Mouse (Mus musculus): ENCODE data around the gene Fam178b. TPM values are rescaled to one million over a fixed set of nuclear protein-coding genes. Genes with fewer than 3 reads are reported as not detected.
A peak's percentile ranks its signal among the peaks of the same experiment; 100 is the strongest.

The Fam178b gene
- polyA plus RNA-seq, 1 experiment from 2014 or later, result 1.1 TPM

GRCm38 (mm10) chr1:36646285-36646684, 36.7 kb downstream of the Fam178b start:
- Histone ChIP-seq H3K4me2 (replicated peaks; ENCODE audit: low read depth, low read length) (no peak overlapping the region), H3K4me3 (ENCODE audit: low read depth, low read length) (no peak overlapping the region), H3K9me3 (ENCODE audit: control insufficient read depth, low read depth, low read length) (no peaks in the 10 kb centered on the region), H3K27me3 (ENCODE audit: control insufficient read depth, insufficient read depth, low read length) (no peaks in the 10 kb centered on the region), H3K36me3 (ENCODE audit: control insufficient read depth, insufficient read depth, low read length) (no peaks in the 10 kb centered on the region), H3K4me1 (ENCODE audit: control insufficient read depth, insufficient read depth, low read length) (no peaks in the 10 kb centered on the region), H3K9ac (replicated peaks; ENCODE audit: low read depth, low read length) (no peak overlapping the region), H3K27ac (ENCODE audit: low read length) (no peak overlapping the region)
- 80% methylated on average over 3 of the region's 3 CpGs for WGBS
- no peak for ATAC-seq (ENCODE audit: insufficient number of reproducible peaks, insufficient read depth, low FRiP score, low read depth)

- Histone ChIP-seq H3K4me2 (replicated peaks; ENCODE audit: low read depth, low read length) (no peak overlapping the region), H3K9me3 (ENCODE audit: control insufficient read depth, low read depth, low read length) (no peaks in the 10 kb centered on the region), H3K27ac (ENCODE audit: low read length) (no peak overlapping the region), H3K36me3 (ENCODE audit: control insufficient read depth, insufficient read depth, low read length) (no peaks in the 10 kb centered on the region), H3K9ac (replicated peaks; ENCODE audit: low read depth, low read length) (no peak overlapping the region), H3K27me3 (ENCODE audit: control insufficient read depth, insufficient read depth, low read length) (no peaks in the 10 kb centered on the region), H3K4me1 (ENCODE audit: control insufficient read depth, insufficient read depth, low read length) (no peaks in the 10 kb centered on the region), H3K4me3 (ENCODE audit: low read depth, low read length) (no peak overlapping the region)
- 82% methylated on average over 9 of the region's 9 CpGs for WGBS
- no peak for ATAC-seq (ENCODE audit: insufficient number of reproducible peaks, insufficient read depth, low FRiP score, low read depth)
Observed at GRCm38 (mm10) chr1:36644615-36645007, 38.4 kb downstream of the Fam178b start.

GRCm38 (mm10) chr1:36643957-36644614, 38.9 kb downstream of the Fam178b start:
- Histone ChIP-seq H3K9ac (replicated peaks; ENCODE audit: low read depth, low read length) (no peak overlapping the region), H3K27ac (ENCODE audit: low read length) (no peak overlapping the region), H3K27me3 (ENCODE audit: control insufficient read depth, insufficient read depth, low read length) (no peaks in the 10 kb centered on the region), H3K4me2 (replicated peaks; ENCODE audit: low read depth, low read length) (no peak overlapping the region), H3K4me1 (ENCODE audit: control insufficient read depth, insufficient read depth, low read length) (no peaks in the 10 kb centered on the region; the same call in 1 of the 2 replicates), H3K9me3 (ENCODE audit: control insufficient read depth, low read depth, low read length) (no peaks in the 10 kb centered on the region), H3K4me3 (ENCODE audit: low read depth, low read length) (no peak overlapping the region), H3K36me3 (ENCODE audit: control insufficient read depth, insufficient read depth, low read length) (no peaks in the 10 kb centered on the region)
- ATAC-seq (ENCODE audit: insufficient number of reproducible peaks, insufficient read depth, low FRiP score, low read depth), result no peak
- WGBS, result 86% methylated on average over 7 of the region's 7 CpGs

GRCm38 (mm10) chr1:36635826-36636485, 47.0 kb downstream of the Fam178b start:
- no peak overlapping the region for H3K27ac ChIP-seq (ENCODE audit: low read length)
- H3K9me3 ChIP-seq (ENCODE audit: control insufficient read depth, low read depth, low read length), result no peaks in the 10 kb centered on the region
- peaks cover 24% of the 10 kb centered on the region for H3K4me1 ChIP-seq (ENCODE audit: control insufficient read depth, insufficient read depth, low read length)
- no peak overlapping the region for H3K4me2 ChIP-seq (replicated peaks; ENCODE audit: low read depth, low read length)
- no peaks in the 10 kb centered on the region for H3K27me3 ChIP-seq (ENCODE audit: control insufficient read depth, insufficient read depth, low read length)
- no peaks in the 10 kb centered on the region for H3K36me3 ChIP-seq (ENCODE audit: control insufficient read depth, insufficient read depth, low read length)
- H3K9ac ChIP-seq (replicated peaks; ENCODE audit: low read depth, low read length), result no peak overlapping the region
- H3K4me3 ChIP-seq (ENCODE audit: low read depth, low read length), result no peak overlapping the region
- ATAC-seq (ENCODE audit: insufficient number of reproducible peaks, insufficient read depth, low FRiP score, low read depth), result no peak
- WGBS, result 57% methylated on average over 2 of the region's 2 CpGs

- H3K9ac ChIP-seq (replicated peaks; ENCODE audit: low read depth, low read length), result no peak overlapping the region
- 15% methylated on average over 5 of the region's 5 CpGs for WGBS
- ATAC-seq (ENCODE audit: insufficient number of reproducible peaks, insufficient read depth, low FRiP score, low read depth), result peak; percentile 74
Observed at GRCm38 (mm10) chr1:36634940-36635339, 48.0 kb downstream of the Fam178b start.

GRCm38 (mm10) chr1:36633920-36634319, 49.1 kb downstream of the Fam178b start:
- no peak overlapping the region for H3K27ac ChIP-seq (ENCODE audit: low read length)
- H3K27me3 ChIP-seq (ENCODE audit: control insufficient read depth, insufficient read depth, low read length), result no peaks in the 10 kb centered on the region
- 68% methylated on average over 5 of the region's 5 CpGs for WGBS
- H3K36me3 ChIP-seq (ENCODE audit: control insufficient read depth, insufficient read depth, low read length), result no peaks in the 10 kb centered on the region
- no peak overlapping the region for H3K9ac ChIP-seq (replicated peaks; ENCODE audit: low read depth, low read length)
- H3K4me3 ChIP-seq (ENCODE audit: low read depth, low read length), result no peak overlapping the region
- H3K4me1 ChIP-seq (ENCODE audit: control insufficient read depth, insufficient read depth, low read length), result peaks cover 24% of the 10 kb centered on the region
- no peaks in the 10 kb centered on the region for H3K9me3 ChIP-seq (ENCODE audit: control insufficient read depth, low read depth, low read length)
- no peak for ATAC-seq (ENCODE audit: insufficient number of reproducible peaks, insufficient read depth, low FRiP score, low read depth)
- no peak overlapping the region for H3K4me2 ChIP-seq (replicated peaks; ENCODE audit: low read depth, low read length)

More at GRCm38 (mm10) chr1:36634940-36635339, 48.0 kb downstream of the Fam178b start:
- Histone ChIP-seq H3K4me2 (replicated peaks; ENCODE audit: low read depth, low read length) (no peak overlapping the region), H3K27me3 (ENCODE audit: control insufficient read depth, insufficient read depth, low read length) (no peaks in the 10 kb centered on the region), H3K36me3 (ENCODE audit: control insufficient read depth, insufficient read depth, low read length) (no peaks in the 10 kb centered on the region), H3K9me3 (ENCODE audit: control insufficient read depth, low read depth, low read length) (no peaks in the 10 kb centered on the region), H3K4me3 (ENCODE audit: low read depth, low read length) (no peak overlapping the region), H3K27ac (ENCODE audit: low read length) (no peak overlapping the region), H3K4me1 (ENCODE audit: control insufficient read depth, insufficient read depth, low read length) (peaks cover 24% of the 10 kb centered on the region)

GRCm38 (mm10) chr1:36632846-36633245, 50.1 kb downstream of the Fam178b start:
- Histone ChIP-seq H3K9me3 (ENCODE audit: control insufficient read depth, low read depth, low read length) (no peaks in the 10 kb centered on the region), H3K27ac (ENCODE audit: low read length) (no peak overlapping the region), H3K36me3 (ENCODE audit: control insufficient read depth, insufficient read depth, low read length) (no peaks in the 10 kb centered on the region), H3K4me2 (replicated peaks; ENCODE audit: low read depth, low read length) (no peak overlapping the region), H3K27me3 (ENCODE audit: control insufficient read depth, insufficient read depth, low read length) (no peaks in the 10 kb centered on the region), H3K4me1 (ENCODE audit: control insufficient read depth, insufficient read depth, low read length) (peaks cover 20% of the 10 kb centered on the region), H3K9ac (replicated peaks; ENCODE audit: low read depth, low read length) (no peak overlapping the region), H3K4me3 (ENCODE audit: low read depth, low read length) (no peak overlapping the region)
- ATAC-seq (ENCODE audit: insufficient number of reproducible peaks, insufficient read depth, low FRiP score, low read depth), result no peak
- WGBS, result 83% methylated on average over 1 of the region's 1 CpGs

GRCm38 (mm10) chr1:36632090-36632489, 50.9 kb downstream of the Fam178b start:
- H3K36me3 ChIP-seq (ENCODE audit: control insufficient read depth, insufficient read depth, low read length), result no peaks in the 10 kb centered on the region
- no peak for ATAC-seq (ENCODE audit: insufficient number of reproducible peaks, insufficient read depth, low FRiP score, low read depth)
- H3K9ac ChIP-seq (replicated peaks; ENCODE audit: low read depth, low read length), result no peak overlapping the region
- WGBS, result 95% methylated on average over 4 of the region's 4 CpGs
- no peak overlapping the region for H3K4me2 ChIP-seq (replicated peaks; ENCODE audit: low read depth, low read length)
- H3K27ac ChIP-seq (ENCODE audit: low read length), result no peak overlapping the region
- no peaks in the 10 kb centered on the region for H3K27me3 ChIP-seq (ENCODE audit: control insufficient read depth, insufficient read depth, low read length)
- H3K4me3 ChIP-seq (ENCODE audit: low read depth, low read length), result no peak overlapping the region
- H3K9me3 ChIP-seq (ENCODE audit: control insufficient read depth, low read depth, low read length), result no peaks in the 10 kb centered on the region
- H3K4me1 ChIP-seq (ENCODE audit: control insufficient read depth, insufficient read depth, low read length), result peaks cover 17% of the 10 kb centered on the region
